ENCODE assay signal across 8 mouse cellular contexts in genomic region chr12:86806923-86807794, GRCm38 (mm10).
DNase-seq lines count a peak whose midpoint lies in the region; ATAC-seq and TF ChIP-seq lines count a peak whose summit lies in the region.

No protein-coding gene starts in this region.

- no peak for TF ChIP-seq POLR2A in olfactory bulb, adult 2 months (IDR thresholded peaks at IDR 0.05; ENCODE audit: insufficient read depth, low read depth, low read length)

- no peak for TF ChIP-seq CTCF in olfactory bulb, adult 2 months (IDR thresholded peaks at IDR 0.05; ENCODE audit: insufficient read depth, low read depth, low read length)

- 24% methylated on average over 5 of the region's 5 CpGs for WGBS in kidney, embryonic 15.5 days
- WGBS in forebrain, embryonic 14.5 days: 9% methylated on average over 5 of the region's 5 CpGs
- 13% methylated on average over 5 of the region's 5 CpGs for WGBS in olfactory bulb, adult 2 months

- H3K27ac ChIP-seq in kidney, embryonic 15.5 days: peak overlapping the region; percentile 85
- H3K27ac ChIP-seq in forebrain, embryonic 14.5 days (ENCODE audit: low read depth, low read length): peak overlapping the region; percentile 98
- H3K27ac ChIP-seq in olfactory bulb, adult 2 months (ENCODE audit: insufficient read depth, low read depth, low read length): peak overlapping the region; percentile 100

- no peaks in the 10 kb centered on the region for H3K36me3 ChIP-seq in kidney, embryonic 15.5 days
- H3K36me3 ChIP-seq in forebrain, embryonic 14.5 days (ENCODE audit: control insufficient read depth, insufficient read depth, low read length): no peaks in the 10 kb centered on the region

- H3K4me1 ChIP-seq in kidney, embryonic 15.5 days: peaks cover 71% of the 10 kb centered on the region
- peaks cover 74% of the 10 kb centered on the region for H3K4me1 ChIP-seq in forebrain, embryonic 14.5 days (ENCODE audit: control insufficient read depth, insufficient read depth, low read length)
- H3K4me1 ChIP-seq in olfactory bulb, adult 2 months (ENCODE audit: control insufficient read depth, insufficient read depth, low read length): peaks cover 81% of the 10 kb centered on the region

- no peak overlapping the region for H3K9ac ChIP-seq in kidney, embryonic 15.5 days
- peak overlapping the region; percentile 54 for H3K9ac ChIP-seq in forebrain, embryonic 14.5 days (ENCODE audit: low read length)

- 0 out of 2 replicates have a peak overlapping the region, but pooled peaks have one; percentile 7 for H3K4me2 ChIP-seq in kidney, embryonic 15.5 days
- peak overlapping the region; percentile 50 for H3K4me2 ChIP-seq in forebrain, embryonic 14.5 days (ENCODE audit: low read length)

- H3K4me3 ChIP-seq in kidney, embryonic 15.5 days (replicated peaks): no peak overlapping the region
- no peak overlapping the region for H3K4me3 ChIP-seq in forebrain, embryonic 14.5 days (ENCODE audit: low read depth, low read length)
- 0 out of 2 replicates have a peak overlapping the region, but pooled peaks have one; percentile 24 for H3K4me3 ChIP-seq in olfactory bulb, adult 2 months (ENCODE audit: insufficient read depth, low read depth, low read length)

- peak; percentile 12; the same call in 1 of the 2 replicates for ATAC-seq in kidney, embryonic 15.5 days (replicated peaks; ENCODE audit: low FRiP score)
- peak; percentile 76 for ATAC-seq in forebrain, embryonic 14.5 days

- intact Hi-C loops in left cerebral cortex, postnatal 25 days (cut with DNase I): no loop called here

- no peaks in the 10 kb centered on the region for H3K9me3 ChIP-seq in kidney, embryonic 15.5 days (replicated peaks)
- no peaks in the 10 kb centered on the region for H3K9me3 ChIP-seq in forebrain, embryonic 14.5 days (replicated peaks; ENCODE audit: control insufficient read depth, low read length)

- H3K27me3 ChIP-seq in kidney, embryonic 15.5 days: no peaks in the 10 kb centered on the region
- no peaks in the 10 kb centered on the region for H3K27me3 ChIP-seq in forebrain, embryonic 14.5 days (replicated peaks; ENCODE audit: control insufficient read depth, insufficient read depth, low read length)

- no peak for DNase-seq in kidney, adult 8-10 months
- peak; percentile 66 for DNase-seq in NIH3T3 (ENCODE audit: low read depth)
- DNase-seq in forebrain, embryonic 14.5 days (ENCODE audit: low spot score): peak; percentile 96
- DNase-seq in left cerebral cortex, postnatal 25 days (ENCODE audit: low spot score in 2 of 2): peak; percentile 82 to 96
- DNase-seq in urinary bladder, adult 18-20 months (ENCODE audit: low spot score in 2 of 2): no peak
- DNase-seq in spleen, postnatal 14 days (ENCODE audit: low spot score in 2 of 2): no peak

Comparison
In these comparisons a context has a peak if more than half of its experiments do, and no peak if none do; other contexts are left out.
1. DNase-seq: peak in NIH3T3 (single experiment), forebrain, embryonic 14.5 days (single experiment) and left cerebral cortex, postnatal 25 days (2 of 2); none in kidney, adult 8-10 months (0 of 2), urinary bladder, adult 18-20 months (0 of 2) and spleen, postnatal 14 days (0 of 2).
2. Peak in every context shown above with its lines, with median percentiles within 50 percentile points of each other: H3K27ac ChIP-seq.